Comparison of ENCODE assay signal across 8 mouse cellular contexts in the genomic region with DNA sequence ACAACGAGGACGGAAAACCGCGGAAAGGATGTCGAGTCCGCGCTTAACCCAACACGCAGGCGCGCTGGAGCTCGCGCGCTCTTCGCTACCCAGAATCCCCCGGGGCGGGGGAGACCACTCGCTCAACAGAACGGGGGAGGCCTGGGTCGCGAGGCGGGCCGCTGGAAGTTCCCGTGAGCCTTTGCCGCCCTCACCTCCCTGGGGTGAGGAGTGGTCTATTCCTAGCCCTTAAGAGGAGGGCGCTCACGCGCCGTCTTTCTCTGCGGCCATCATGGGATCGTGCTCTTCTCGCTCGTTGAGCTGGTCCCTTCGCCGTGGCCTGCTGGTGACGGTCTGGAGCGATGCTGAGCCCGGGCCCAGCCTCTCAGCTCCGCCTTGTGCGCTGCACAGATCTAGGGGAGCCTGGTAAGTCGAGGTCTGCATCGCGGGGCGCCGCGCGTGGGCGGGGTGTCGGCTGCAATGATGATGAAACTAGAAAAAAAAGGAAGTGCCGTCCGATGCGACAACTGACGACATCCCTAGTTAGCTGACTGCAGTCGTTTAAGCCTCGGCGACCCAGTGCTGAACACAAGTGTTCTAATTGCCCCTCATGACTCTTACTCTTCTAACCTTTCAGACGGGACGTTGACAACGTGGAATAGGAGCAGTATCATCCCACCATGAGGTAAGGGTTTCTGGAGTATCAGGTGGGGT. TPM values are rescaled to one million over a fixed set of nuclear protein-coding genes. Genes with fewer than 3 reads are reported as not detected.
DNase-seq lines count a peak whose midpoint lies in the region; ATAC-seq and TF ChIP-seq lines count a peak whose summit lies in the region.

No protein-coding gene starts in this region.

- H3K4me2 ChIP-seq in hindbrain, postnatal 0 days (ENCODE audit: low read depth, low read length), result peak overlapping the region; percentile 96

- WGBS in hindbrain, postnatal 0 days, result under 1% methylated on average over 58 of the region's 58 CpGs

- H3K4me1 ChIP-seq in hindbrain, postnatal 0 days (ENCODE audit: insufficient read depth, low read length), result peaks cover 24% of the 10 kb centered on the region

- no peaks in the 10 kb centered on the region for H3K9me3 ChIP-seq in hindbrain, postnatal 0 days (ENCODE audit: low read length)

- intact Hi-C loops in left cerebral cortex, adult 2 months (cut with DNase I), result loop anchor here (2.0 kb wide), 2 partner anchors 26 to 146 kb away; no protein-coding TSS in a partner anchor

- peak overlapping the region; percentile 85 for H3K4me3 ChIP-seq in hindbrain, postnatal 0 days (ENCODE audit: low read length)
- peak overlapping the region; percentile 95 for H3K4me3 ChIP-seq in left cerebral cortex, adult 2 months

- peak; percentile 46 for TF ChIP-seq CTCF in hindbrain, postnatal 0 days (IDR thresholded peaks at IDR 0.05; ENCODE audit: low read depth)
- no peak; the same call in 1 of the 2 replicates for TF ChIP-seq CTCF in left cerebral cortex, adult 2 months (IDR thresholded peaks at IDR 0.05)

- H3K27ac ChIP-seq in hindbrain, postnatal 0 days, result peak overlapping the region; percentile 96
- peak overlapping the region; percentile 95 for H3K27ac ChIP-seq in left cerebral cortex, adult 2 months

- H3K9ac ChIP-seq in hindbrain, postnatal 0 days (replicated peaks; ENCODE audit: low read length), result peak overlapping the region; percentile 93

- ATAC-seq in hindbrain, postnatal 0 days, result peak; percentile 96
- ATAC-seq in megakaryocyte, adult 5-6 weeks (ENCODE audit: poor library complexity, severe bottlenecking), result peak; percentile 88

- peaks cover 27% of the 10 kb centered on the region for H3K36me3 ChIP-seq in hindbrain, postnatal 0 days (ENCODE audit: insufficient read depth, low read length)

- H3K27me3 ChIP-seq in hindbrain, postnatal 0 days (ENCODE audit: insufficient read depth, low read length), result no peaks in the 10 kb centered on the region

- DNase-seq in WW6 (ENCODE audit: low read depth, low spot score), result peak; percentile 99
- DNase-seq in cerebellum, postnatal 4 days (ENCODE audit: low spot score in 2 of 2), result peak; percentile 96 to 97
- DNase-seq in gastrocnemius, adult 18-20 months (ENCODE audit: low spot score), result peak; percentile 97
- peak; percentile 100 for DNase-seq in hindbrain, postnatal 0 days (ENCODE audit: low spot score)
- peak; percentile 98 for DNase-seq in left cerebral cortex, adult 2 months (ENCODE audit: extremely low spot score in 1 of 2, low spot score in 2 of 2)
- peak; percentile 97 to 98 for DNase-seq in right cerebral cortex, adult 2 months (ENCODE audit: low spot score in 2 of 2)
- peak; percentile 96 for DNase-seq in urinary bladder, postnatal 14 days (ENCODE audit: low spot score)

RNA-seq across cellular contexts. Expression of a gene that starts 28.5 kb away (rescaled TPM):
- 1 to 10 TPM in 1 of 2 experiments, under 1 TPM in 1; 0.87 to 2.1 TPM for total RNA-seq in gastrocnemius, adult 18-20 months (2021)
- total RNA-seq in hindbrain, postnatal 0 days (2014; rRNA removed), result 46.2 and 51.0 TPM in 2 replicates
- polyA plus RNA-seq in hindbrain, postnatal 0 days (2015; fragmentation: Nextera tagmentation; extraction: Ambion mirVana), result 24.4 and 24.9 TPM in 2 replicates
- total RNA-seq in left cerebral cortex, adult 2 months (2021), result 10 to 100 TPM; 17.1 to 18.7 TPM
- 24.9 and 27.9 TPM in 2 replicates for total RNA-seq in megakaryocyte, adult 5-6 weeks (2015)
- total RNA-seq in megakaryocyte, adult 5-6 weeks (2017), result 46.6 and 51.1 TPM in 2 replicates

RNA-seq across cellular contexts. Expression of a gene that starts 45.6 kb away (rescaled TPM):
- total RNA-seq in gastrocnemius, adult 18-20 months (2021), result 1 to 10 TPM; 3.2 to 3.5 TPM
- total RNA-seq in hindbrain, postnatal 0 days (2014; rRNA removed), result 26.0 and 29.7 TPM in 2 replicates
- 6.4 and 6.9 TPM in 2 replicates for polyA plus RNA-seq in hindbrain, postnatal 0 days (2015; fragmentation: Nextera tagmentation; extraction: Ambion mirVana)
- total RNA-seq in left cerebral cortex, adult 2 months (2021), result 10 to 100 TPM; 20.0 to 24.9 TPM
- 5.7 TPM in 2 replicates for total RNA-seq in megakaryocyte, adult 5-6 weeks (2015)
- 3.6 and 5.7 TPM in 2 replicates for total RNA-seq in megakaryocyte, adult 5-6 weeks (2017)

RNA-seq across cellular contexts. Expression of a gene that starts 45.7 kb away (rescaled TPM):
- 1 to 10 TPM; 3.3 to 3.6 TPM for total RNA-seq in gastrocnemius, adult 18-20 months (2021)
- total RNA-seq in hindbrain, postnatal 0 days (2014; rRNA removed), result 15.6 and 43.9 TPM in 2 replicates
- 22.6 and 28.1 TPM in 2 replicates for polyA plus RNA-seq in hindbrain, postnatal 0 days (2015; fragmentation: Nextera tagmentation; extraction: Ambion mirVana)
- total RNA-seq in left cerebral cortex, adult 2 months (2021), result 10 to 100 TPM; 21.5 to 28.4 TPM
- total RNA-seq in megakaryocyte, adult 5-6 weeks (2015), result 19.0 and 19.3 TPM in 2 replicates
- total RNA-seq in megakaryocyte, adult 5-6 weeks (2017), result 7.2 and 10.9 TPM in 2 replicates

RNA-seq across cellular contexts. Expression of a gene that starts 51.8 kb away (rescaled TPM):
- 100 to 1,000 TPM; 919 to 954 TPM for total RNA-seq in gastrocnemius, adult 18-20 months (2021)
- 1,525 and 1,633 TPM in 2 replicates for total RNA-seq in hindbrain, postnatal 0 days (2014; rRNA removed)
- 4,229 and 4,277 TPM in 2 replicates for polyA plus RNA-seq in hindbrain, postnatal 0 days (2015; fragmentation: Nextera tagmentation; extraction: Ambion mirVana)
- total RNA-seq in left cerebral cortex, adult 2 months (2021), result 1,000 to 10,000 TPM; 1,603 to 1,693 TPM
- total RNA-seq in megakaryocyte, adult 5-6 weeks (2015), result 1,447 and 1,627 TPM in 2 replicates
- 835 and 1,053 TPM in 2 replicates for total RNA-seq in megakaryocyte, adult 5-6 weeks (2017)

Comparison
In these comparisons a context has a peak if more than half of its experiments do, and no peak if none do; other contexts are left out.
1. Peak in every context shown above with its lines: DNase-seq, ATAC-seq, H3K4me3 ChIP-seq and H3K27ac ChIP-seq.
2. RNA of a gene that starts 28.5 kb away (total RNA-seq): 24.9 to 51.1 TPM in megakaryocyte, adult 5-6 weeks, 46.2 to 51.0 TPM in hindbrain, postnatal 0 days and 17.1 to 18.7 TPM in left cerebral cortex, adult 2 months; 0.87 to 2.1 TPM in gastrocnemius, adult 18-20 months; every median in the first group is over 4 times any median in the second.